Mouse (Mus musculus) embryonic facial prominence, embryonic 15.5 days (tissue): ENCODE measurements around the gene Nedd1. TPM values are rescaled to one million over a fixed set of nuclear protein-coding genes. Genes with fewer than 3 reads are reported as not detected.

Source experiments
- ATAC-seq: fragments of 200-750 bp; cut with Nextera tagmentation; 2 replicates; pipeline ENCODE4 v1.8.0; 2017; ENCODE audit warnings: low read depth, moderate TSS enrichment; ENCODE audit not compliant: insufficient number of reproducible peaks, low FRiP score, low TSS enrichment
- H3K27ac ChIP-seq: fragments of 300-500 bp; sonication (generic); replicated peaks from 2 replicates; pipeline ENCODE4 v1.5.1; 2015; ENCODE audit warnings: mild to moderate bottlenecking, inconsistent platforms
- H3K27me3 ChIP-seq: fragments of 300-500 bp; sonication (generic); 2 replicates; pipeline ENCODE4 v1.6.1; 2015; ENCODE audit warnings: inconsistent platforms
- H3K36me3 ChIP-seq: fragments of 300-500 bp; sonication (generic); 2 replicates; pipeline ENCODE4 v1.6.1; 2015; ENCODE audit warnings: mild to moderate bottlenecking, inconsistent platforms
- H3K4me1 ChIP-seq: fragments of 300-500 bp; sonication (generic); 2 replicates; pipeline ENCODE4 v1.6.1; 2015; ENCODE audit warnings: inconsistent platforms
- H3K4me2 ChIP-seq: fragments of 300-500 bp; sonication (generic); replicated peaks from 2 replicates; pipeline ENCODE4 v1.6.1; 2015; ENCODE audit warnings: mild to moderate bottlenecking, inconsistent platforms
- H3K4me3 ChIP-seq: fragments of 300-500 bp; sonication (generic); replicated peaks from 2 replicates; pipeline ENCODE4 v1.5.1; 2015; ENCODE audit warnings: mild to moderate bottlenecking, inconsistent platforms
- H3K9ac ChIP-seq: fragments of 300-500 bp; sonication (generic); 2 replicates; pipeline ENCODE4 v1.6.1; 2015; ENCODE audit warnings: inconsistent platforms
- H3K9me3 ChIP-seq: fragments of 300-500 bp; sonication (generic); replicated peaks from 2 replicates; pipeline ENCODE4 v1.6.1; 2016; ENCODE audit warnings: inconsistent platforms
- WGBS: fragments of 180-500 bp; shearing (Covaris S2); methylation state at CpG from one replicate; pipeline ENCODE4 v1.1.7; 2015; 5-methylcytosine and 5-hydroxymethylcytosine counted together
- polyA plus RNA-seq: library from polyadenylated mRNA; unstranded; fragments of >200 nt; fragmentation: Nextera tagmentation; extraction: Ambion mirVana; gene quantifications from 2 replicates; pipeline ENCODE4 v1.2.1, GENCODE M21; 2015

Gene Nedd1
- polyA plus RNA-seq, 1 experiment from 2014 or later, result 35.9 TPM

DNA sequence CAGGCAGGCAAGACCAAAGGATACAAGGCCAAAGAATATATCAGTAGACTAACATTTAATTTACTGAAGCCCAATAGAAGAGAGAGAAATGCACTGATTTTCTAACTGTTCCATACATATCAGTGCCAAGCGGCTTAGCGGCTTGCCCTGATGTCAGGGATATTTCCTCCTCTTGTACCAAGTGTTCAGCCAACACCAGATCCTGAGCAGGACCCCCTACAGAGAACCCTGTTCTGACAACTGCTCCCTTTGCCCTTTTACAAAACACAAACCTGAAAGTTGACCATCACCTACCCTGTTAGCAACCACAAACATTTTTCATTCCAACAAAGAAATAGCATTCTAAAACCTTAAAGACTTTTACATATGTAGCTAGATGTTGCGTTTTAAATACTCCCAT lies 71.0 kb downstream of the Nedd1 start:
- no peak for ATAC-seq
- Histone ChIP-seq H3K9ac (no peak overlapping the region), H3K27ac (no peak overlapping the region), H3K27me3 (no peaks in the 10 kb centered on the region), H3K9me3 (no peaks in the 10 kb centered on the region), H3K4me1 (no peaks in the 10 kb centered on the region), H3K36me3 (no peaks in the 10 kb centered on the region), H3K4me2 (no peak overlapping the region), H3K4me3 (no peak overlapping the region)
- 90% methylated on average over 3 of the region's 3 CpGs for WGBS

GRCm38 (mm10) chr10:92649096-92649495 lies 73.1 kb downstream of the Nedd1 start:
- Histone ChIP-seq H3K4me2 (no peak overlapping the region), H3K9me3 (no peaks in the 10 kb centered on the region), H3K27ac (no peak overlapping the region), H3K36me3 (no peaks in the 10 kb centered on the region), H3K27me3 (no peaks in the 10 kb centered on the region), H3K9ac (no peak overlapping the region), H3K4me1 (peaks cover 3% of the 10 kb centered on the region; the same call in 1 of the 2 replicates), H3K4me3 (no peak overlapping the region)
- no peak for ATAC-seq
- WGBS, result 45% methylated on average over 8 of the region's 8 CpGs

DNA sequence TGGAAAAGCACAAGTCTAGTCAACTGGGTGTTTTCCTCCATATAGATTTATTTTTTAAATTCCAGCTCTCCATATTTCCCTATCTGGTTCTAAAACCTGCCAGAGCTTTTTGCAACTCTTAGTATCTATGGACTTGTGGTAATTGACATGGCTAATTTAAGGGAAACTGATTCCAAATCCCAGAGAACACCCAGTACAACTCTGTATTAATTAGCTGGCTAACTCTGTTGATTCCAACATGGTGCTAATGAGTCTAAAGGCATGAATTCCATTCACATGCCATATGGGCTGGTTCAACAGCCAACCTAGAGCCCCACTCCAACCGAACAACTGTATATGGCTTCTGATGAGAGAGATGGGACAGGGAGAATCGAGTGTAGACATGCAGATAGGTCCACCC lies 74.5 kb downstream of the Nedd1 start:
- ATAC-seq, result no peak
- 82% methylated on average over 2 of the region's 2 CpGs for WGBS

DNA sequence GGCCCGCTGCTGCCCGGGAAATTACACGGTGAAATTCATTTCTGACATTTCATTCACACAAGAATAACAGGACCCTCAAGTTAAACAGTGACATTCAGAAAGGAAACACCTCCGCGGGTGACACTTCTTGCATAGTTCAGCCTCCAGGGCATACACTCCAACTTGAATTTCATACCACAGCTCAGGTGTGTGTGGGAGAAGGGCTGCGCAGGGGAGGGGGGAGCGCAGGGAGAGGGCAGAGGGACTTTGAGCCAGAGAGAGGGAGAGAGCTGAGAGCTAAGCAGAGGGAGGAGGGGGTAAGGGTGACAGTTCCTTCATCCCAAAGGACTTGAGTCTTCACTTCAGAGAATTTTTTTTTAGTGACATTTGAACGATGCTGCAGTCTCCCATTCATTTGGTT lies 78.2 kb downstream of the Nedd1 start:
- H3K36me3 ChIP-seq, result no peaks in the 10 kb centered on the region
- no peak overlapping the region for H3K4me2 ChIP-seq
- H3K27ac ChIP-seq, result no peak overlapping the region
- WGBS, result 43% methylated on average over 8 of the region's 8 CpGs
- H3K4me3 ChIP-seq, result no peak overlapping the region
- peaks cover 5% of the 10 kb centered on the region; the same call in 1 of the 2 replicates for H3K4me1 ChIP-seq
- no peak overlapping the region for H3K9ac ChIP-seq
- no peaks in the 10 kb centered on the region for H3K27me3 ChIP-seq
- peak; percentile 70; the same call in 1 of the 2 replicates for ATAC-seq
- H3K9me3 ChIP-seq, result no peaks in the 10 kb centered on the region

More for the DNA sequence above, 74.5 kb downstream of the Nedd1 start:
- Histone ChIP-seq H3K4me3 (no peak overlapping the region), H3K9me3 (no peaks in the 10 kb centered on the region), H3K36me3 (no peaks in the 10 kb centered on the region), H3K4me1 (peaks cover 5% of the 10 kb centered on the region; the same call in 1 of the 2 replicates), H3K27me3 (no peaks in the 10 kb centered on the region), H3K4me2 (no peak overlapping the region), H3K27ac (no peak overlapping the region), H3K9ac (no peak overlapping the region)

- H3K36me3 ChIP-seq, result no peaks in the 10 kb centered on the region
Observed at GRCm38 (mm10) chr10:92641032-92641431, 81.2 kb downstream of the Nedd1 start.

More at GRCm38 (mm10) chr10:92641032-92641431, 81.2 kb downstream of the Nedd1 start:
- H3K9ac ChIP-seq, result no peak overlapping the region
- H3K4me1 ChIP-seq, result peaks cover 5% of the 10 kb centered on the region; the same call in 1 of the 2 replicates
- no peak overlapping the region for H3K27ac ChIP-seq
- H3K9me3 ChIP-seq, result no peaks in the 10 kb centered on the region
- H3K4me3 ChIP-seq, result no peak overlapping the region
- H3K4me2 ChIP-seq, result no peak overlapping the region
- no peaks in the 10 kb centered on the region for H3K27me3 ChIP-seq
- ATAC-seq, result no peak
